Mouse (Mus musculus) hindbrain, embryonic 14.5 days (tissue): Measurements from ENCODE around the gene Crmp1. TPM values are rescaled to one million over a fixed set of nuclear protein-coding genes. Genes with fewer than 3 reads are reported as not detected.

Experiments used
- ATAC-seq: fragments of 200-750 bp; cut with Nextera tagmentation; 2 replicates; pipeline ENCODE4 v1.8.0; 2017; ENCODE audit warnings: moderate number of reproducible peaks, mild to moderate bottlenecking, moderate TSS enrichment, moderate library complexity; ENCODE audit not compliant: low FRiP score
- DNase-seq: peaks from one replicate; pipeline ENCODE4 v3.0.0-alpha.2; 2015; ENCODE audit warnings: low spot score
- H3K27ac ChIP-seq: fragments of 300-500 bp; sonication (generic); 2 replicates; pipeline ENCODE4 v1.5.1; 2014; ENCODE audit warnings: mild to moderate bottlenecking, moderate library complexity
- H3K27me3 ChIP-seq: fragments of 300-500 bp; sonication (generic); 2 replicates; pipeline ENCODE4 v1.6.1; 2014; ENCODE audit warnings: mild to moderate bottlenecking, low read length, mixed read lengths; ENCODE audit not compliant: control insufficient read depth, insufficient read depth
- H3K36me3 ChIP-seq: fragments of 300-500 bp; sonication (generic); replicated peaks from 2 replicates; pipeline ENCODE4 v1.6.1; 2014; ENCODE audit not compliant: control insufficient read depth, insufficient read depth
- H3K4me1 ChIP-seq: fragments of 300-500 bp; sonication (generic); replicated peaks from 2 replicates; pipeline ENCODE4 v1.6.1; 2014; ENCODE audit warnings: antibody characterized with exemption, low read length, mixed read lengths; ENCODE audit not compliant: control insufficient read depth, insufficient read depth
- H3K4me2 ChIP-seq: fragments of 300-500 bp; sonication (generic); replicated peaks from 2 replicates; pipeline ENCODE4 v1.6.1; 2014; ENCODE audit warnings: mild to moderate bottlenecking, moderate library complexity
- H3K4me3 ChIP-seq: fragments of 300-500 bp; sonication (generic); replicated peaks from 2 replicates; pipeline ENCODE4 v1.5.1; 2014; ENCODE audit warnings: mild to moderate bottlenecking, low read length
- H3K9ac ChIP-seq: fragments of 300-500 bp; sonication (generic); 2 replicates; pipeline ENCODE4 v1.6.1; 2014
- H3K9me3 ChIP-seq: fragments of 300-500 bp; sonication (generic); 2 replicates; pipeline ENCODE4 v1.6.1; 2016; ENCODE audit warnings: low read length; ENCODE audit not compliant: control insufficient read depth
- WGBS: fragments of 180-500 bp; shearing (Covaris S2); extraction: QIAGEN DNeasy Blood & Tissue Kit; methylation state at CpG from one replicate; pipeline ENCODE4 v1.1.7; 2014; 5-methylcytosine and 5-hydroxymethylcytosine counted together
- polyA plus RNA-seq: library from polyadenylated mRNA; unstranded; fragments of >200 nt; fragmentation: Nextera tagmentation; extraction: Ambion mirVana; gene quantifications from 2 replicates; pipeline ENCODE4 v1.2.1, GENCODE M21; 2014

Crmp1 gene
- polyA plus RNA-seq, 1 experiment from 2014 or later: 907 TPM

DNA sequence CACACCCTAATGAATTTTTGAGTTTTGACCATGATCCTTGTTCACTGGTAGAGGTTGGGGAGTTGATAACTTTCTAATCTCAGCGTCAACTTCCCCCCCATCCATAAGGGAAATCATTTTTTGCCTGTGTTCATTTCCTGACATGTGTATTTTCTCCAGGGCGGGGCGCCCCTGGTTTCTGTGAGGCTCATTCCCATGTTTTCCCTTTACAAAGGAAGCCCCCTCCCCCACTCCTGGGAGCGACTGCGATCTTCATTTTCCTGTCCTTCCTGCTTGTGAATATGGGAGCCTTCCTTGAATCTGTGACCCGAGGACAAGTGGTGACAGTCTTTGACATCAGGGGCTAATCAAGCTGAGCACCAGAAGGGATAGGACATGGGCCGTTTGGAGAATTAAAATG, 15.1 kb downstream of the Crmp1 start:
- no peak overlapping the region for H3K4me2 ChIP-seq
- H3K9me3 ChIP-seq: no peaks in the 10 kb centered on the region
- no peak overlapping the region for H3K9ac ChIP-seq
- H3K27me3 ChIP-seq: no peaks in the 10 kb centered on the region
- peaks cover 3% of the 10 kb centered on the region for H3K36me3 ChIP-seq
- no peak for ATAC-seq
- WGBS: 62% methylated on average over 7 of the region's 7 CpGs
- H3K4me3 ChIP-seq: no peak overlapping the region
- peaks cover 44% of the 10 kb centered on the region for H3K4me1 ChIP-seq
- no peak for DNase-seq
- H3K27ac ChIP-seq: no peak overlapping the region

DNA sequence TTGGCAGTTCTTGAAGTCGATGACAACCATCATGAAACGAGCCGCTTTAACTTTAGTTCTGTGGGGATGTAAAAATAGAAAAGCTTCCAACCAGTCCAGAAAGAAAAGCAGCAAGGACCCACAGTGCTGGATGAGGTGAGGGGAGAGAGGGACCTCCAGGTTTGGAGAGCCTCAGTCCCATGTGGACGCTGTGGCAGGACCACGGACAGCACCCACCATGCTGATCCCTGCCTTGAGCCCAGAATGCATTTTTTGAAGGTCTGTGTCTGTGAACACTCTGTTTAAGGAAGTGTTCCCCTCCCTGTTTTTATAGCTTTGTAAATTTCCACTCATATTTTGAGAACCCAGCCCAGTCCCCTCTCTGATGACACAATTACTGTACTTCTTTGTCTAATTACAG, 15.5 kb downstream of the Crmp1 start:
- no peak overlapping the region for H3K4me2 ChIP-seq
- no peaks in the 10 kb centered on the region for H3K27me3 ChIP-seq
- peaks cover 3% of the 10 kb centered on the region for H3K36me3 ChIP-seq
- peaks cover 46% of the 10 kb centered on the region for H3K4me1 ChIP-seq
- WGBS: 63% methylated on average over 5 of the region's 5 CpGs
- ATAC-seq: no peak
- 0 out of 2 replicates have a peak overlapping the region, but pooled peaks have one; percentile 49 for H3K27ac ChIP-seq
- DNase-seq: peak; percentile 44
- no peak overlapping the region for H3K9ac ChIP-seq
- no peaks in the 10 kb centered on the region for H3K9me3 ChIP-seq
- no peak overlapping the region for H3K4me3 ChIP-seq

DNA sequence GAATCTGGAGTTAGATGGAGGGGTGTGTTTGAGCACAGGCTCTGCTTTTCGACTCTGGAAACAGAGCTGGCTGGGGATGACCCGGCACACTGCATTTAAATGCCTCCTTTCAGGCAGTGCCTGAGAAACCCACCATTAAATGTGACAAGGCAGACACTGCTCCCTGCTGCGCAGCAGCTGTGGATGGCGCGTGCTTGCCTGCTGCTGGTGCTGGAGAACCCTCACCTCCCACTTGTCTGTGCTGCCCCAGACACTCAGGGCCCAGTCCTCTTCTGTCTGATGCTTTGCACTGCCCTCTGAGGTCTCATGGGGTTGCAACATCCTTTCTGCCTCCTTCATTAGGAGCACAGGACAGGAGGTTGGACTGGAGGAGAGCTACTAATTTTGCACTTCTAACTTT, 20.0 kb downstream of the Crmp1 start:
- Histone ChIP-seq H3K9ac (no peak overlapping the region), H3K9me3 (no peaks in the 10 kb centered on the region), H3K27ac (0 out of 2 replicates have a peak overlapping the region, but pooled peaks have one; percentile 20), H3K27me3 (no peaks in the 10 kb centered on the region), H3K4me3 (no peak overlapping the region), H3K36me3 (peaks cover 23% of the 10 kb centered on the region), H3K4me1 (peaks cover 28% of the 10 kb centered on the region), H3K4me2 (no peak overlapping the region)
- ATAC-seq: peak; percentile 35; the same call in 1 of the 2 replicates
- 42% methylated on average over 5 of the region's 5 CpGs for WGBS
- DNase-seq: no peak

DNA sequence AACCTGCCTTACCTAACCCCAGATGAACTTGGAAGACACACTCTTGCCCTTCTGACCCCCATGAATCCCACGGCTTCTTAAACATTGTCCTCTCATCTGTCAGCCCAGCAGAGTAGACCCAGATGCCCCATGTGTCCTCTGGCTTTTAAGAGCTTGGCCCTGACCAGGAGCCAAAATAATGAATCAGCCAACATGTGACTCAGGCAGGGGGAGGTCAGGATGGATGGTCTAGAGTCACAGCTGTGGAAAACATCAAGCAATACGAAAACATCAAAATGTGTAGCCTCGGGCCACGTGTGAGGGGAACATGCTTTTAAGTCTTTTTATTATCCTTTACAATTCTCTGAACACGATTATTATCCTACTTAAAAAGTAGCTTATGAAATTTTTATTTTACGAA, 22.1 kb downstream of the Crmp1 start:
- H3K27ac ChIP-seq: no peak overlapping the region
- no peak overlapping the region for H3K4me3 ChIP-seq
- H3K9ac ChIP-seq: no peak overlapping the region
- peaks cover 10% of the 10 kb centered on the region for H3K4me1 ChIP-seq
- H3K27me3 ChIP-seq: no peaks in the 10 kb centered on the region
- H3K9me3 ChIP-seq: no peaks in the 10 kb centered on the region
- ATAC-seq (no peak), DNase-seq (no peak)
- H3K4me2 ChIP-seq: no peak overlapping the region
- H3K36me3 ChIP-seq: peaks cover 42% of the 10 kb centered on the region
- 63% methylated on average over 6 of the region's 6 CpGs for WGBS

DNA sequence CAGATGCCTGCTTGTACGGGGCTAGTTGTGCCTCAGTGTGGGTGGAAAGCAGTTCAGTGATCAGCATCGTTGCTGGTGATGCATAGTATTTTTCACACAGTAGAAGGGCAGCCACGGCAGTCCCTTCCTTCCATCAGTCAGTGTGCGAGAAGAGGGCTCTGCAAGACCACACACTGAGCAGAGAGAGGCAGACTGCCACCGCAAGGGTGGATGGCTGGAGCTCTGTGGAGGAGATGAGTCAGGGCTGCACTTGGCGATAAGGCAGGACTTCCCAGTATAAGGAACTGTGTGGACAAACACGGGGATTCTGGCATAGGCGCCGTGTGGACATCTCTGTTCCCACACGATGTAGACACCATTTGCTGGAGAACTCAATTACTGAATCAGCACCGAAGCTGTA, 39.3 kb downstream of the Crmp1 start:
- Histone ChIP-seq H3K27me3 (no peaks in the 10 kb centered on the region), H3K4me3 (no peak overlapping the region), H3K27ac (no peak overlapping the region), H3K4me2 (no peak overlapping the region), H3K4me1 (no peaks in the 10 kb centered on the region), H3K9me3 (no peaks in the 10 kb centered on the region), H3K9ac (no peak overlapping the region), H3K36me3 (peaks cover 99% of the 10 kb centered on the region)
- 93% methylated on average over 11 of the region's 11 CpGs for WGBS
- DNase-seq (no peak), ATAC-seq (no peak)

DNA sequence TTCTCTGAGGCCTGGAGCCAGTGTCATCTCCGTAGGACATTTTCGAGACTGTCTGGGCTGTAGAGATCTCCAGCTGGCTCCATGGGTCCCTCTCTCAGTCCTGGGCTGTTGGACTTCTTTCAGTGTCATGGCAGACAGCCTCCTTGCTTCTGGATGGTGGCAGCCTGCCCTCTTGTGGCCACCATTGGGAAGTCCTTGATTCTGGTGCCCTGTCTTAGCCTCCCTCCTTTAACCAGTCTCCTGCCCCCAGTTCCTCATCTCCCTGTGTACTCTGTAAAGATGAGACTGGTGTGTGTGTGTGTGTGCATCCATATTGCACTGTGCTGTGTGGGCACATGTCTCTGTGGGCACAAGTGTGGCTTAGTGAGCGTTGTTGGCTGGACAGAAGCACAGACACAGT, 46.6 kb downstream of the Crmp1 start:
- no peak overlapping the region for H3K27ac ChIP-seq
- no peaks in the 10 kb centered on the region for H3K9me3 ChIP-seq
- H3K4me3 ChIP-seq: no peak overlapping the region
- peaks cover 96% of the 10 kb centered on the region for H3K36me3 ChIP-seq
- no peak overlapping the region for H3K9ac ChIP-seq
- DNase-seq (peak; percentile 65), ATAC-seq (no peak; the same call in 1 of the 2 replicates)
- H3K27me3 ChIP-seq: no peaks in the 10 kb centered on the region
- H3K4me1 ChIP-seq: no peaks in the 10 kb centered on the region
- no peak overlapping the region for H3K4me2 ChIP-seq
- WGBS: 79% methylated on average over 3 of the region's 3 CpGs

DNA sequence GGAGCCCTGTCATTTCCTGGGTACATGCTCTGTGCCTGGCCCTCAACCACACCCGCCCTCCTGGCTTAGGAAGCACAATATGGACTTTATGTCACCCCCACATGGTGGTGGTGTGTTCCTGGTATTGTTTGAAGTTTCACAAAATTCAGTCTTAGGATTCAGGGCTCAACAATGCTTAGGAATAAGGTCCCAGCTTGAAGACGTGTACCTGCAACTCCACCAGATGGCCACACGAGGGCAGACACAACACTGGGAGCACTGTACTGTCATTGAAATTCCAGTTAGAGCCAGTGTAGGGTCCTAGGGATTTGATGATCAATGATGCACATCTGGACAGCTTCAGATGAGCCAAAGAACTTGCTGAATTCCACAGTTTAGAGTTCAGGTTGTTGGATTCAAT, 47.5 kb downstream of the Crmp1 start:
- Histone ChIP-seq H3K4me2 (no peak overlapping the region), H3K4me1 (no peaks in the 10 kb centered on the region), H3K27ac (no peak overlapping the region), H3K27me3 (no peaks in the 10 kb centered on the region), H3K36me3 (peaks cover 87% of the 10 kb centered on the region), H3K4me3 (no peak overlapping the region), H3K9me3 (no peaks in the 10 kb centered on the region), H3K9ac (no peak overlapping the region)
- ATAC-seq: peak; percentile 32; the same call in 1 of the 2 replicates
- 20% methylated on average over 3 of the region's 3 CpGs for WGBS
- DNase-seq: peak; percentile 79

DNA sequence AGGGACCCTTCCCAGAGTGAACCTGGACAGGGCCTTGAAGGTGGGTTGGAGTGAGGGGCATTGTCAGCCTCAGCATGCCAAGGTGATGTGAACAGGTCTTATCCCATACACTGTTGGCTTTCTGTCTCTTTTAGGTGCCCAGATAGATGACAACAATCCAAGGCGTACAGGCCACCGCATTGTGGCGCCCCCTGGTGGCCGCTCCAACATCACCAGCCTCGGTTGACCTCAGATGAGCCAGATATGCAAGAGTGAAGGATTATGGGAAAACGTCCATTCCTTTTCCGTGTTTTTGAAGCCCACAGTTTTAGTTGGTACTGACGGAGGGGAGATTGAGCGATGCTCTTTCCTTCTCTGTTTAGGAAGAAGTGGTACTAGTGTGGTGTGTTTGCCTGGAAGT, 49.2 kb downstream of the Crmp1 start:
- Histone ChIP-seq H3K27me3 (no peaks in the 10 kb centered on the region), H3K9me3 (no peaks in the 10 kb centered on the region), H3K4me2 (no peak overlapping the region), H3K36me3 (peaks cover 70% of the 10 kb centered on the region), H3K4me1 (no peaks in the 10 kb centered on the region), H3K27ac (no peak overlapping the region), H3K4me3 (no peak overlapping the region), H3K9ac (no peak overlapping the region)
- WGBS: 73% methylated on average over 9 of the region's 9 CpGs
- no peak for ATAC-seq
- DNase-seq: no peak

DNA sequence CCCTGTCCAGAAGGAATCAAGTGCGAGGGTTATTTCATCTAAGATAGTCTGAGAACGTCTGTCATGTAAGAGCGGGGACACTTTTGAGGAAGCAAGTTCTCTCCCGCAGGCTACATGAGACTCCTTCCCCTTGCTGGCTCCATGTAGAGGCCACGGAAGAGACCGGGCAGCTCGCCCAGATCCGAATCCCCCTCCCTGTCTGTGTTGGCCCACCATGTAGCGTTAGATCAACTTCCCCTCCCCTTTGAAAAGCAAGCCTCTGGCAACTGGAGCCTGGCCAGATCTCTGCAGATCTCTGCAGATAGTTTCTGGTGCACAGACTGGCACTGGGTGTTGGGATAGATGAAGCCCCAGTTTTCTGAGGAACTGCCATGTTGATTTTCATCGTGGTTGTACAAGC, 55.0 kb downstream of the Crmp1 start:
- Histone ChIP-seq H3K27me3 (no peaks in the 10 kb centered on the region), H3K9ac (no peak overlapping the region), H3K4me1 (no peaks in the 10 kb centered on the region), H3K27ac (no peak overlapping the region), H3K4me3 (no peak overlapping the region), H3K4me2 (no peak overlapping the region), H3K9me3 (no peaks in the 10 kb centered on the region), H3K36me3 (peaks cover 13% of the 10 kb centered on the region)
- 67% methylated on average over 10 of the region's 10 CpGs for WGBS
- peak; percentile 51 for DNase-seq
- ATAC-seq: 0 out of 2 replicates have a peak, but pooled peaks have one; percentile 26

DNA sequence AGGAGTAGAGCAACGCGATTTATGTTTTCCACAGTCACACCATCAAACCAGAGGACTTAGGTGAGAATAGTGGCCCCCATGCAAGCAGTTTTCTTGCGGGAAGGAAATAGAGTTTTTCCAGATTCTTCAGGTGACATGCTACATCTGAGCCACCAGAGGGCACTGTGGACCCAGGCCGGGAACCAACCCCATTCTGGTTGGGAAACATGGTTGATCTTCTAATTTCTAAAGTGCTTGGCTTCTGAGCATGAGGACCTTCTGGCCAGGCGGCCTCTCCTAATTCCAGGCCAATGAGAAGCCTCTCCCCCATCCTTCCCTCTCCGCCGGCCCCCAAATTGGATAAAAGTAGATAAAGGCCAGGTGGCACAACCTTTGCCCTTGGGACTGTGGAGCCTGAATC, 56.6 kb downstream of the Crmp1 start:
- 34% methylated on average over 7 of the region's 7 CpGs for WGBS
- H3K4me3 ChIP-seq: no peak overlapping the region
- ATAC-seq (no peak), DNase-seq (peak; percentile 77)
- no peaks in the 10 kb centered on the region for H3K36me3 ChIP-seq
- no peak overlapping the region for H3K9ac ChIP-seq
- no peaks in the 10 kb centered on the region for H3K4me1 ChIP-seq
- no peaks in the 10 kb centered on the region for H3K27me3 ChIP-seq
- no peak overlapping the region for H3K4me2 ChIP-seq
- H3K27ac ChIP-seq: no peak overlapping the region
- no peaks in the 10 kb centered on the region for H3K9me3 ChIP-seq
